Mouse (Mus musculus): ENCODE results near the gene Vmn2r5.
"Not testable (repeated sequence)": the region's sequence is repeated elsewhere in the genome, so short reads cannot be mapped to it uniquely, and the experiment has no call there.

The Vmn2r5 gene

GRCm38 (mm10) chr3:64509742-64510141 is at the start of gene Vmn2r5:
Gene Vmn2r5 (minus strand): TSS chr3:64509842.
- DNase-seq = not testable (repeated sequence)

DNA sequence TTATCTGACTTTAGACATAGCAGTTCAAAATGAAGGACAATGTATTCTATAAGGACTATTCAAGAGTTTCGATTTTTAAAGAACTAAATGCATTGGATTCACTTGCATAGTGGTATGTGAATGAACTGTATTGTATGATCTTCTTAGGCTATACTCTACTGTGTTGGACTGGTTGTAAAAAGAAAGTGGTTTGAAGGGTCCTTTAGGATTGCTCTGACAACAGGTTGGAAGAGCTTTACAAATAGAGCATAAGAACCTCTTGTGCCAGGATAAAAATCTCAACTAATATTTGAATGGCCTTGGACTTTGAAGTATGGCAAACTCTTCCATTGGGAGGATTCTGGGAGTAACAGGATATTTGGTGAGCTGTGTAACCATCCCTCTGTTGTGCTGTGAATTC is 13.9 kb upstream of the Vmn2r5 start:
- DNase-seq = not testable (repeated sequence)
